Mouse (Mus musculus): ENCODE results near the gene Smpdl3b.
"Not testable (repeated sequence)": the region's sequence is repeated elsewhere in the genome, so short reads cannot be mapped to it uniquely, and the experiment has no call there.

The Smpdl3b gene

DNA sequence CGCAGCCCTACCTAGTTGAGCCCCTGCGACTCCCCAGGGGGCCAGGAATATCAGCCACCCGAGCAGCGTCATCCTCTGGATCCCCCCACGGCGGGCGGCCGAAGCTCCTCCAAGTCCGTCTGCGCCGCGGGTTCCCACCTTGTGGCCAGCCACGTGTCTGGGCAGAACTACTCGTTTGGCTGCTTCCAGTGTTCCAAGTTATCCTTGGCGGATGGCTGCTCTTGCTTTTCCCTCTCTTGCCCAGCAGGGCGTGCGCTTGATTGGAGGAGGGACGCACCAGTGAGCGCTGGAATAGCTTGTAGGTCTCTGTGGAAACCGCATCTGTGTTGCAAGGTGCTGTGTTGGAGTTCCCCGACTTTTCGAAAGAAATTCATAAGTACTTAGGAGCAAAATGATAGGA lies at the start of gene Smpdl3b:
Smpdl3b (minus strand) TSS at position 279 of the 400 bp plus-strand sequence.
- peak; percentile 86 for DNase-seq (ENCODE audit: low read depth, low spot score)

DNA sequence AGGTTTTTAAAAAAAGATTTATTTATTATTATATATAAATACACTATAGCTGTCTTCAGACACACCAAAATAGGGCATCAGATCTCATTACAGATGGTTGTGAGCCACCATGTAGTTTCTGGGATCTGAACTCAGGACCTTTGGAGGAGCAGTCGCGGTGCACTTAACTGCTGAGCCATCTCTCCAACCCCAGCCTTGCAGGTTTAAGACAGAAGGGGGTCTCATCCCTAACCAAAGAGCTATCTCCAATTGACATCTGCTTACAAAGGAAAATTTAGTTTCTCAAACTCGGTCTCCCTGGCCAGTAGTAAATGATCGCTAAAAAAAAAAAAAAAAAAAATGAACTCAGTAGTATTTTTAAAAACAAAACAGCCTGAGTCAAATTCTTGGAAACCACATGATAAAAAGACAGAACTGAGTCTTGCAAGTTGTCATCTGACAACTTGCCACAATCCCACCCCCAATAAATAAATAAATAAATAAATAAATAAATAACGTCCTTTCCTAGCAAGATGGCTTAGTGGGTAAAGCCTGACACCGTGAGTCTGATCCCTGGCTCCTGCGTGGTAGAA lies 49.7 kb upstream of the Smpdl3b start:
- no peak for DNase-seq (ENCODE audit: low read depth, low spot score)

DNA sequence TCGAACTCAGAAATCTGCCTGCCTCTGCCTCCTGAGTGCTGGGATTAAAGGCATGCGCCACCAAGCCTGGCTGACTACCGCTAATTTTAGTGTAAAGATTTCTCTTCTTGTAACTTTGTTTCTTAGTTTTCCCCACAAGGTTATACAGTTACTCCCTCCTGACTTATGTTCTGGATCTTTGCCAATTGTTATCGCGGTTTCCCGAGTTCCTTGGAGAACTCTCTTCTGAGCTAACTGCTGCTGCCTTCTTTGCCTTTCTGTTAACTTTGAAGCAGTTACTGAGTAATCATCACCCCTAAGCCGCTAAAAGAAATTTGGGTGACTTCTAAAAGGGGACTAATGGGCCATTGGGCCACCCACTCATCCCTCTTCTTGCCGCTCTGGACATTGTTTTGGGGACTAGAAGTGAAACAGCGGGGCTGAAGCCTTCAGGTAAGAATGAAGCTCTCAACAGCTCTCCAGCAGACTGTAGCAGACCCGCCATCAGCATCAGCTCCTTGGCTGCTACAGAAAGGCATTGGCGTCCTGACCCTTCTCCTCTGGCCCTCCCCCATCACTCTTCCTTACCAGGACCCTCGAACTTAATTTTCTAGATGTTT lies 48.6 kb upstream of the Smpdl3b start:
- DNase-seq (ENCODE audit: low read depth, low spot score): no peak

DNA sequence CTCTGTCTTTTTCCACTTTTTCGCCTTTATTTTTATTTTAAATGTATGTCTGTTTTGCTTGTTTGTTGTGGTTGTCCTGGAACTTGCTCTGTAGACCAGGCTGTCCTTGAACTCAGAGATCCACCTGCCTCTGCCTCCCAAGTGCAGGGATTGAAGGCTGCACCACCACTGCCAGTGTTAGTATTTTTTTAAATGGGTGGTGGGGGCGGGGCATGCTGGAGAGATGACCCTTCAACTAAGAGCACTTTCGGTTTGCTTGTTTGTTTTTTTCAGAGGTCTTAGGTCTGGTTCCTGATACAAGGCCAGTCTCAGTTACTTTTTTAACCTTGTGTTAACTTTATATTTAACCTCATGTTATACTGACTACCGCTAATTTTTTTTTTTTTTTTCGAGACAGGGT lies 48.1 kb upstream of the Smpdl3b start:
- no peak for DNase-seq (ENCODE audit: low read depth, low spot score)

DNA sequence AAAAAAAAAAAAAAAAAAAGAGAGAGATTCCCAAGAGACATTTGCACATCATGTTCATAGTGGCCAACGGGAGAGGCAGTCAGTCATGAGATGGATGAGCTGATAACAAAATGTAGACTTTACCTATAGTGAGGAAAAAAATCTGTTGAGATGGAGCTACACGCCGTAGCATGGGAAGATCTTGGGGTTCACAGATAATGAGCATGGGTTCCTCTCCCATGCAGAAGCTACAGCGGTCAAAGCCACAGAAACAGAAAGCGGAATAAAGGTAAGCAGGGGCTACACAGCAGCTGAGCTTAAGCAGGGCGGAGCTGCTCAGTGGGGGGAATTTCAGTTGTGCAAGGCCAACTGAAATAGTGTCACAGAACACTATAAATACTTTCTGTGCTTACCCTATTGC lies 47.3 kb upstream of the Smpdl3b start:
- DNase-seq (ENCODE audit: low read depth, low spot score): no peak

DNA sequence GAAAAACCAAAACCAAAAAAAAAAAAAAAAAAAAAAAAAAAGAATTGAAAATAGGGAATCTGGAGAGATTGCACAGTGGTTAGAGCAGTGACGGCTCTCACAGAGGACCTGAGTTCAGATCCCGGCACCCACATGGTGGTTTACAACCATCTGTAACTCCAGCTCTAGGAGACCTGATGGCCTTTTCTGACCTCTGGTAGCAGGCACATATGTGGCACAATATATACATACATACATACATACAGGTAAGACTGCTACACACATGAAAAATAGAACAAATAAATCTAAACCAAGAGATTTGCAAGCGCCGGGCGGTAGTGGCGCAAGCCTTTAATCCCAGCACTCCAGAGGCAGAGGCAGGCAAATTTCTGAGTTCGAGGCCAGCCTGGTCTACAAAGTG lies 46.8 kb upstream of the Smpdl3b start:
- no peak for DNase-seq (ENCODE audit: low read depth, low spot score)

DNA sequence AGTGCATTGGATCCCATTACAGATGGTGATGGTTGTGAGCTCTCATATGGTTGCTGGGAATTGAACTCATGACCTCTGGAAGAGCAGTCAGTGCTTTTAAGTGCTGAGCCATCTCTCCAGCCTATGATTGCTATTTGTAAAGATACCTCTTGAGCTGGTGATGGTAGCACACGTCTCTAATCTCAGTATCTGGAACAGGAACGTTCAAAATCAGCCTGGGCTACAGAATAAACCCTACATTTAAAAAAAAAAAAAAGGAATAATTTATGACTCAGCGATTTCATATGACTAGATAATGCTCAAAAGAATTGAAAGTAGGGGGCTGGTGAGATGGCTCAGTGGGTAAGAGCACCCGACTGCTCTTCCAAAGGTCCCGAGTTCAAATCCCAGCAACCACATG lies 46.2 kb upstream of the Smpdl3b start:
- no peak for DNase-seq (ENCODE audit: low read depth, low spot score)

DNA sequence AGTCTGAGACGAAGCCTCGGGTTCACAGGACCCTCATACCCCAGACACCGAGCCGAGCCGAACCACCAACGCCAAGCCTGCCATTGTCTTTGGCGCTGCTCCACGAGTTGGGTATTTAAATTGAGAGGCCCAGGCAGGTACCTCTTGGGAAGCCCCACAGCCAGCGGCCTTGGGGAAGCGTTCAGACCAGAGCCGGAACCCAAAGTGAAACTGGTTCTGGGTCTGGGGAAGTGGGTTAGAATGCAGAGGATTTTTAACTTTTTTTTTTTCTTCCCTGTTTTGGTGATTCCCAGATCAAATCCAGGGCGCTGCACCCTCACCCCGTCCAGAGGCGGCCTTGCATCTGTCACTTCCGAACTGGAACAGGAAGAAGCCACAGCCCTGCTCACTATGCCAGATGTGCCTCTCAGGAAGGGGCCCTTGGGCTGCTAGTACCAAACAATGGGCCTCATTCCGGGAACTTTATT lies 45.2 kb upstream of the Smpdl3b start:
- DNase-seq (ENCODE audit: low read depth, low spot score): no peak

DNA sequence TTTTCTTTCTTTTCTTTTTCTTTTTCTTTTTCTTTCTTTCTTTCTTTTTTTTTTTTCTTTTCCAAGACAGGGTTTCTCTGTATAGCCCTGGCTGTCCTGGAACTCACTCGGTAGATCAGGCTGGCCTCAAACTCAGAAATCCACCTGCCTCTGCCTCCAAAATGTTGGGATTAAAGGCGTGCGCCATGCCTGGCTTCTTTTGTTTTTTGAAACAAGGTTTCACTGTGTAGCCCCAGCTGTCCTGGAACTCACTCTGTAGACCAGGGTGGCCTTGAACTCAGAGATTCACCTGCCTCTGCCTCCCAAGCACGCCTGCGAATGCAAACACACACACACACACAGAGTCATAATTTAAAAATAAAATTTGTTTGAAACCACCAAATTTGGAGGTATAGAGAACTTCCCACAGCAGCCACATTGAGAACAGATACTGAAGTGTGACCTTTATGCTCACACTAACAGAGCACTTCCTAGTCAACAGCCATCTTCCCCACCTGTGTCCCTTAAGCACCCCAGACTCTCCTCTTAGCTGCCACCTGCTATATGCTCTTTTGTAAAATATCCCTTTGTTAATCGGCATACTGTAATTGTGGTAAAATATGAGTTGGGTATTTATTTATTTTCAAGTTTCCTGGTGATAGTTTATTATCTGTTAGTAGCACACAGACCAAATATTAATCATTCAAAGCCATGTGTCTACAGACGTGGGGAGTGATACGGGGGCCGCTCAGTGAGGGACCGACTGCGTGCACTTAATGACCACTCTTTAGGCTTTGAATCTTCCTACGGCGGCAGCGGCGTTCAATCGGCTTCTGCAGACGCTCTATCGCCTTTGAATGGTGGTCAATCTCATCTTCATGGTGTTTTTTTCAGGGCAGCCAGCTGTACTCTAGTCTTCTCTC lies 44.4 kb upstream of the Smpdl3b start:
- no peak for DNase-seq (ENCODE audit: low read depth, low spot score)

DNA sequence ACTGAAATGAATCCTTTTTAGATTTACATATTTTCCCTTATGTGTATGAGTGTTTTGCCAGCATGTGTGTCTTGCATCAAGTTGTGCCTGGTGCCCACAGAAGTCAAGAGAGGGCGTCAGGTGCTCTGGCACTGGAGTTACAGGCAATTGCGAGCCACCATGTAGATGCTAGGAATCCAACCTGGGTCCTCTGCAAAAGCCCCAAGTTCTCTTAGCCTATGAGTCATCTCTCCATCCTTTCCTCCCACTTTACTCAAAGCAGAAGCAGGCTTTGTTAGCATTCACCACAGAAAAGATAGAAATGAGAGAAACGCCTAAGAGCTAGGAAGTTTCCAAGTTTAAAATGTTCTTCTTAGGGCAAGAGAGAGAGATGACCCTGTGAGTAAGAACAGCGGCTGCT lies 42.8 kb upstream of the Smpdl3b start:
- DNase-seq (ENCODE audit: low read depth, low spot score): no peak

DNA sequence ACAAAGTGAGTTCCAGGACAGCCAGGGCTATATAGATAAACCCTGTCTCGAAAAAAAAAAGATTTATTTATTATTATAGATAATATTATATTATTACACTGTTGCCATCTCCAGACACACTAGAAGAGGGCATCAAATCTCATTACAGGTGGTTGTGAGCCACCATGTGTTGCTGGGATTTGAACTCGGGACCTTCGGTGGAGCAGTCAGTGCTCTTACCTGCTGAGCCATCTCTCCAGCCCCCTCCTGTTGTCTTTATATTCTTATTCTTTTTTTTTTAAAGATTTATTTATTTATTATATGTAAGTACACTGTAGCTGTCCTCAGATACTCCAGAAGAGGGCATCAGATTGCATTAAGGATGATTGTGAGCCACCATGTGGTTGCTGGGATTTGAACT lies 41.6 kb upstream of the Smpdl3b start:
- not testable (repeated sequence) for DNase-seq (ENCODE audit: low read depth, low spot score)

DNA sequence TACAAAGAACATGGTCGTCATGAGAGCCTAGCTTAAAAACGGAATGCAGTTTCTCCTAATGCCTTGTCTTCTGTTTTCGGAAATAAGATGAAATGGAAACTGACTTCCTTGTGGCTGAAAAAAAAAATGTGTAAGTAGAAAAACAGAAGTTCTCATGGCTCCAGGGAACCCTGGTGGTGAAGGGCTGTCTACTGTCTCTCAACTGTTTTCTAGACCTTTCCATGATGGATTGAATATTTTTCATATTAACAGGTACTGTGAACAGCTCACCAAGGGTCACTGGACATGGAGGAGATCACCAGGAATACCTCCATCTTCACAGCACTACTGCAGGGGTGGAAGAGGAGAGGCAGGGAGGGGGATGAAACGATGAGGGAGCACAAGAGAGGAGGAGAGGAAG lies 41.0 kb upstream of the Smpdl3b start:
- DNase-seq (ENCODE audit: low read depth, low spot score): no peak

DNA sequence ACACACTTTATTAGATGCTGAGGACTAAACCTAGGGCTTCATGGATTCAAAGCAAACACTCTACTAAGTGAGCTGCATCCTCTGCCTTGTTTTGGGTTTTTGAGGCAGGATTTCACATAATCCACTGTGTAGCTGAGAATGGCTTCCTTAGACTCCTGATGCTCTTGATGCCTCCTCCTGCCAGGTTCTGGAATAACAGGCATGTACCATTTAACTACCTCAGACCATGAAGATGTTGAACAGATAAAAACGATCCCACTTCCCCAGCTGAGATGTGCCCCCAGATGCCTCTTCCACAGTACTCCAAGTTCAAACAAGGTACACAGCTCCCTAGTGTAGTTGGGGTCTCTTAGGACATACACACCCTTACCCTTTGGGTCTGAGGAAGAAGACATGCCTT lies 40.4 kb upstream of the Smpdl3b start:
- no peak for DNase-seq (ENCODE audit: low read depth, low spot score)

DNA sequence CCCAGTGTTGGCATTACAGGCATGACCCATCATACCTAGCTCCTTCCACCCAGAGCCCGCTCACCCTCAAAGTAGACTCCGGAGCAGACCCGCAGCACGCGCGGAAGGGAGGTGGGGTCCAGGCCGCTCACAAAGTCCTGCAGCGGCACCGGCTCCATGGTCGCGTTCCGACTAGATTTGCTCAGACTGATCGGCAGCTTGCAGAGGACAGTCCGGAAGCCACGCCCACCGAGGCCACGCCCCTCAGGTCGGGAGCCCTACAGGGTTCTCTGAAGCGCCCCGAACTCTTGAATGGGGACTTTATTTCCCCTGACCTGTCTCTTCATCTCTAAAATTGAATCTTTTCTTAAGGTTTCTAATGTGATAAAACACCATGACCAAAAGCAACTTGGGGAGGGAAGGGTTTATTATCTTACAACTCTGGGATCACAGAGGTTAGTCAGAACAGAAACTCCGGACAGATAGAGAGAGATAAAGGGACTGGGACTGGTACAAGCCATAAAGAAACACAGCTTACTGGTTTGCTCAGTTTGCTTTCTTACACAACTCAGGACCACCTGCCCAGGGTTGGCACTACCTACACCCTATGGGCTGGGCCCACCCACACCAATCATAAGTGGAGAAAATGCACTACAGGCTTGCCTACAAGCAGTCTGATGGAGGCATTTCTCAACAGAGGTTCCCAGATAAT lies 39.3 kb upstream of the Smpdl3b start, which contains the start of gene Themis2:
Themis2 (minus strand) TSS at position 192 of the 691 bp plus-strand sequence.
- DNase-seq (ENCODE audit: low read depth, low spot score): peak; percentile 17

DNA sequence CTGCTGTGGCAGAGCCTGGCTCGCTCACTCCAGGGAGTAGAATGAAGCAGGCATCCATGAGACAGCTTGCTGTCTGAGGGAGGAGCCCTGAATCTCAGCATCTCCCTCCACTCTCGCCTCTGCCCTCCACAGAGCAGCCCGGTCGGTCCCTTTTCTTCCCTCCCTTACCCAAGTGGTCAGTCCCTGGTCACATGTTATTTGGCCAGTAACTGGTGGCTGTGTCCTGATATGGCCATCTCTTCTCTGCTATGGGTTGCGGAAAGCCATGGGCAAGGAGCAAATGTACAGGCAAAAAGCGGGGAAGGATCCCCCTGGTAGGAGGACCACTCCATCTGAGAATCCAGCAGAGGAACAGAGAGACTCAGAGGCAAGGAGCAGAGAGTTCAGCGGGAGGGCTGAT lies 38.1 kb upstream of the Smpdl3b start:
- DNase-seq (ENCODE audit: low read depth, low spot score): no peak

DNA sequence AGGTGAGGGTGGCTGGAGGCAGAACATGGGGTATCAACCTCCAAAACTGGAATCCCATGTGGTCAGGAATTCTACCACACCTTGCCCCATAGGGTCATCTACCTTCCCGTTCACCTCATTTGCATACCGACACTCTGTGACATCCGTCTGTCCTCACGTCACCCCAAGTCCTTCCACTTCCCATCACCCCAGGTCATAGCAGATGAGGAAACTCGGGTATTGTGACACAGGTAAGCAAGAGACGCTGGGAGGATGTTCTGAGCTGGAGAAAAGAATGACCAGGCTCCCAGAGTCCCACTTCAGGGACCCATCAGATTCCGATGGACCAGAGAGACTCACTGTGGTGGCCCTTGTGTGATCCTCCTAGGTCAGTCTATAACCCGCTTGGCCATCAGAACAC lies 37.7 kb upstream of the Smpdl3b start:
- DNase-seq (ENCODE audit: low read depth, low spot score): no peak

DNA sequence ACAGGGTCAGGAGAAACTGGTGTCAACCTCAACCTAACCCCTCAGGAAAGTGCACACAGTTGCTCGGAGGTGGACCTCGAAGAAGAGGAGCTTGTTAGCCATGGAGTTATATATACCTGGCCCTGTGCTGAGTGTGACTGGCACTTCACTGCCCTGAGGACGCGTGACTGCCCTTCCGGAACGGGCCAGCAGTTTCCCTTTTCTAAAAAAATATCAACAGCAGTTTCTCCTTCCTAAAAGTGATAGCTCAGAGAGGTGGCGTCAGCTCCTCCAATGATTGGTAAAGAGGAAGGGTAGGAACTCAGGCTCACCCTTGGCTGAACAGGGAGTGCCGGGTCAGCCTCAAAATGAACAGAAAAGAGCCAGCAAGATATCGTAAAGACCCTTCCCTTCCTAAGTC lies 37.0 kb upstream of the Smpdl3b start:
- DNase-seq (ENCODE audit: low read depth, low spot score): no peak

DNA sequence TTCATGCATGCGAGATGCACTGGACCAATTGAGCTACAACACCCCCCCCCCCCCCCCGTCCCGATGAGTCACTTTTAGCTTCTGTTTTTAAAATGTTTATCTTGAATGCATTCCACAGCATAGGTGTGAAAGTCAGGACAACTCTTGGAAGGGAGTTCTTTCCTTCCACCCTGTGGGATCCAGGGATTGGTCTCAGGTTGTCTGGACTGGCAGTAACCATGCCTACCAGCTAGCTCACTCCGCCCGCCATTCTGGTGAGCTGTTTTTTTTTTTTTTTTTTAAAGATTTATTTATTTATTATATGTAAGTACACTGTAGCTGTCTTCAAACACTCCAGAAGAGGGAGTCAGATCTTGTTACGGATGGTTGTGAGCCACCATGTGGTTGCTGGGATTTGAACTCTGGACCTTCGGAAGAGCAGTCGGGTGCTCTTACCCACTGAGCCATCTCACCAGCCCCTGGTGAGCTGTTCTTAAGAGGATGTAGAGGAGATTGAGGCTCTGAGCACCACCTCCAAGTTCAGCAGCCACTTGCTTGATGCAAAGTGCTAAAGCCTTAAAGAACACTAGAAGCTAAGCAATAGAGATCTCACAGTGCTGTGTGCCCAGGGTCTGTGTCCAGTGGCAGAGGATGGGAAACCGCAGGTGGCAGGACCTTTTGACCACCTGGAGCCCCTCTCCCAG lies 36.4 kb upstream of the Smpdl3b start:
- DNase-seq (ENCODE audit: low read depth, low spot score): not testable (repeated sequence)

DNA sequence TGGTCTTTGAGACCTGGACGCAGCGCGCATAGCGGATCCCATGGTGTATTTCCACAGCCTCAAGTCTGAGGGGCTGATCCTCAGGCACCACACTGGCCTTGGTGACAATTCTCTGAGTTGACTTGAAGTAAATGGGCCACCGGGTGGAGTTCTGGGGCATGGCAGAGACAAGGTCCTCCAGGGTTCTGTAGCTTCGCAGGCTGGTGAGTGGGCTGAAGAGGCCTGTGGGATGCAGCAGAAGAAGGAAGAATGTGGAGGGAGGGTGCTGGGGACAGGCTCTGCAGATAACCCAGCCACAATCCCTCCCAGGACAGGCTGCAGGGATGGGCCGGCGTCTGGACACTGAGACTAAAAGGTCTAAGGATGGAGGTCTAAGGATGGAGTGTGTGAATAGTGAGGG lies 32.7 kb upstream of the Smpdl3b start:
- DNase-seq (ENCODE audit: low read depth, low spot score): no peak

DNA sequence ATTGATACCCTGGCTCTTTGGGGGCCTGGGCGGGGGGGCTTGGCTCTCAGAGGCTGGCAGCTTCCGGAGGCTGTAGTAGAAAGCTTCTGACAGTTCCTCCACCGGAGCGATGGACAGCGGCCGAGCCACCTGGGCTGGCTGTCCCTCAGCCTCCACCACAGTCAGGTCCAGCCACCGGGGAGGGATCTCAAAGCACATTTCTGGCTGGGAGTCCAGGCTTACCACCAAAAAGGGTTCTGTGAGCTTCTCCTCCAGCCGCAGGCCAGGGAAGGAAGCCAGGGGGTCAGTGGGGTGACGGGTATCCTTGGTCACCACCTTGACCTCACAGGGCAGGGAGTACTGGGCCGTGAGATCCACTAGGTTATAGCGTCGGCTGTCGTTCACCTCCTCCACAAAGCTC lies 28.2 kb upstream of the Smpdl3b start:
- DNase-seq (ENCODE audit: low read depth, low spot score): no peak

DNA sequence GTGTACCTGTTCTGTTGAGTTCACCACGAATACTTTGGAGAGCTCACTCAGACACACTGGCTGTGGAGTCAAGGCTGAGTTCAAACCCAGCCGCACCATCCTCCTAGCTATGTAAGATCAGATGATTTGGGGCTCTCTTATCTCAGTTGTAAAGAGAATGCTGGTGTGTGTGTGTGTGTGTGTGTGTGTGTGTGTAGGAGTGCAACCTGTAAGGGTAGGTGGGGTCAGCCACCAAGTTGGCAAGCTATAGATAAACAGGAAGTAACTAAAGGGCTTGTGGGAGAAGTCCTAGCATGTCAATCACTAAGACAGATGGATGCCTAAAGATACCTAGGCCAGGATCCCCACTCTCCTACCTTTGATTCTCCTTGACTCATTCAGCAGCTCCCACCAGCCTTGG lies 26.7 kb upstream of the Smpdl3b start:
- no peak for DNase-seq (ENCODE audit: low read depth, low spot score)

DNA sequence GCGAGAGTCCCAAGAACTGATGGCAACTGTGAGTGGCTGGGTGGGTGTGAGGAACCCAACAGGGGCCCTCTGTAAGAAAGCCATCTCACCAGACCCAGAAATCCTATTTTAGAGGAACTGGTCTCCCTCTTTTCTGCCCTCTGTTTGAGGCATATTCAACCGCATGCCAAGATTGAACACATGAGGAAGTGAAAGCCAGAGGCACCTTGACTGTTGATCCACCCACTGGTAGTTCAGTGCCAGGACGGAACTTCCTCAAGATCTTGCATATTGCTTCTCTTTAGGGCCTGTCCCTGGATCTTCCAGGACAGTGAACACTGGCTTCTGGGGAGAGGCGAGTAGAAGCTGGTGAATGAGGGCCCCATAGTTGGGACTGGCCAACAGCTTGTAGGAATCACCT lies 23.2 kb upstream of the Smpdl3b start:
- DNase-seq (ENCODE audit: low read depth, low spot score): no peak
